ENCODE assay signal across 33 mouse cellular contexts in genomic region chr1:60908751-60909161, GRCm38 (mm10). TPM values are rescaled to one million over a fixed set of nuclear protein-coding genes. Genes with fewer than 3 reads are reported as not detected.
DNase-seq lines count a peak whose midpoint lies in the region; ATAC-seq and TF ChIP-seq lines count a peak whose summit lies in the region.
"Had no signal": no experiment of that assay in that cellular context is flagged by ENCODE, and none has a peak within 500 bp of the region (broad histone marks: within the 10 kb centered on the region; RNA-seq: fewer than 3 reads in every experiment).

No protein-coding gene starts in this region.

- H3K9me3 ChIP-seq in limb, embryonic 14.5 days (ENCODE audit: control insufficient read depth, low read length), result no peaks in the 10 kb centered on the region
- no peaks in the 10 kb centered on the region for H3K9me3 ChIP-seq in limb, embryonic 10.5 days (replicated peaks)
- no peaks in the 10 kb centered on the region for H3K9me3 ChIP-seq in intestine, postnatal 0 days (ENCODE audit: control insufficient read depth)
- H3K9me3 ChIP-seq: embryonic facial prominence, embryonic 15.5 days; forebrain, embryonic 15.5 days; kidney, embryonic 15.5 days; megakaryocyte, embryonic 14.5 days; midbrain, embryonic 13.5 days; neural tube, embryonic 13.5 days; stomach, embryonic 15.5 days had no signal

- no peak for TF ChIP-seq CTCF in intestine, postnatal 0 days (IDR thresholded peaks at IDR 0.05; ENCODE audit: low read depth)

- 49% methylated on average over 9 of the region's 9 CpGs for WGBS in limb, embryonic 14.5 days
- 90% methylated on average over 9 of the region's 9 CpGs for WGBS in limb, embryonic 10.5 days
- WGBS in intestine, postnatal 0 days, result 83% methylated on average over 9 of the region's 9 CpGs

- no peaks in the 10 kb centered on the region for H3K36me3 ChIP-seq in limb, embryonic 14.5 days (ENCODE audit: control insufficient read depth, insufficient read depth, low read length)
- H3K36me3 ChIP-seq in limb, embryonic 10.5 days, result no peaks in the 10 kb centered on the region
- H3K36me3 ChIP-seq in intestine, postnatal 0 days (ENCODE audit: control insufficient read depth, insufficient read depth), result no peaks in the 10 kb centered on the region
- H3K36me3 ChIP-seq: embryonic facial prominence, embryonic 15.5 days; forebrain, embryonic 15.5 days; kidney, embryonic 15.5 days; midbrain, embryonic 13.5 days; neural tube, embryonic 13.5 days; stomach, embryonic 15.5 days had no signal

- peak overlapping the region; percentile 44 for H3K27ac ChIP-seq in limb, embryonic 14.5 days (replicated peaks; ENCODE audit: low read depth, low read length)
- no peak overlapping the region for H3K27ac ChIP-seq in limb, embryonic 10.5 days
- H3K27ac ChIP-seq in intestine, postnatal 0 days (ENCODE audit: low read depth, low read length), result no peak overlapping the region
- H3K27ac ChIP-seq: embryonic facial prominence, embryonic 15.5 days; forebrain, embryonic 15.5 days; kidney, embryonic 15.5 days; left cerebral cortex, adult 2 months; midbrain, embryonic 13.5 days; neural tube, embryonic 13.5 days; stomach, embryonic 15.5 days had no signal

- H3K4me2 ChIP-seq in limb, embryonic 14.5 days (replicated peaks; ENCODE audit: low read depth, low read length, severe bottlenecking), result no peak overlapping the region
- no peak overlapping the region for H3K4me2 ChIP-seq in intestine, postnatal 0 days (replicated peaks; ENCODE audit: low read depth)
- H3K4me2 ChIP-seq: embryonic facial prominence, embryonic 15.5 days; forebrain, embryonic 15.5 days; heart, embryonic 11.5 days; kidney, embryonic 15.5 days; liver, embryonic 11.5 days; midbrain, embryonic 13.5 days; neural tube, embryonic 13.5 days; stomach, embryonic 15.5 days had no signal

- no peak for DNase-seq in limb, embryonic 14.5 days (ENCODE audit: low spot score)
- DNase-seq in limb, embryonic 10.5 days (ENCODE audit: low spot score), result no peak
- DNase-seq in thymus, postnatal 0 days (ENCODE audit: low spot score), result peak; percentile 69
- no peak for DNase-seq in spleen, adult 18-20 months
- no peak for DNase-seq in lung, postnatal 14 days
- DNase-seq: adrenal gland, postnatal 10 days; cerebellum, adult 9-10 months; gastrocnemius, postnatal 14 days; heart, adult 11 months; kidney, adult 11 months; left cerebral cortex, postnatal 4 days; liver, postnatal 0 days; retina, postnatal 1 day; right cerebral cortex, postnatal 25 days had no signal

- no peak for ATAC-seq in limb, embryonic 14.5 days (ENCODE audit: low FRiP score, low read depth)
- ATAC-seq in inflammation-experienced regulatory T-cells, adult 6 months, result peak; percentile 51
- no peak for ATAC-seq in megakaryocyte progenitor cell, adult 5-6 weeks (replicated peaks; ENCODE audit: poor library complexity)
- no peak for ATAC-seq in intestine, postnatal 0 days
- ATAC-seq: forebrain, embryonic 15.5 days; hindbrain, embryonic 16.5 days; liver, postnatal 0 days; lung, postnatal 0 days; midbrain, embryonic 13.5 days had no signal

- 0 out of 2 replicates have a peak, but pooled peaks cover 3% of the 10 kb centered on the region for H3K4me1 ChIP-seq in limb, embryonic 14.5 days (ENCODE audit: control insufficient read depth, insufficient read depth, low read length)
- H3K4me1 ChIP-seq in limb, embryonic 10.5 days, result no peaks in the 10 kb centered on the region
- H3K4me1 ChIP-seq in intestine, postnatal 0 days (replicated peaks; ENCODE audit: control insufficient read depth, insufficient read depth, low read length), result no peaks in the 10 kb centered on the region
- H3K4me1 ChIP-seq: embryonic facial prominence, embryonic 15.5 days; forebrain, embryonic 15.5 days; kidney, embryonic 15.5 days; neural tube, embryonic 13.5 days; stomach, embryonic 15.5 days had no signal

- no peak overlapping the region for H3K9ac ChIP-seq in limb, embryonic 14.5 days (ENCODE audit: low read depth, low read length, severe bottlenecking)
- H3K9ac ChIP-seq in intestine, postnatal 0 days (ENCODE audit: low read depth, low read length), result no peak overlapping the region
- H3K9ac ChIP-seq: embryonic facial prominence, embryonic 15.5 days; forebrain, embryonic 15.5 days; kidney, embryonic 15.5 days; liver, postnatal 0 days; midbrain, embryonic 13.5 days; neural tube, embryonic 13.5 days; stomach, embryonic 15.5 days had no signal

- no peak for TF ChIP-seq POLR2A in limb, embryonic 14.5 days (IDR thresholded peaks at IDR 0.05; ENCODE audit: borderline replicate concordance, extremely low read depth, insufficient read depth, insufficient read length)

- no peak overlapping the region for H3K4me3 ChIP-seq in limb, embryonic 14.5 days (replicated peaks; ENCODE audit: low read length)
- no peak overlapping the region for H3K4me3 ChIP-seq in limb, embryonic 10.5 days
- no peak overlapping the region for H3K4me3 ChIP-seq in intestine, postnatal 0 days (ENCODE audit: low read depth, low read length)
- H3K4me3 ChIP-seq: embryonic facial prominence, embryonic 15.5 days; forebrain, embryonic 15.5 days; kidney, embryonic 15.5 days; left cerebral cortex, adult 2 months; megakaryocyte, embryonic 14.5 days; midbrain, embryonic 13.5 days; neural tube, embryonic 13.5 days; stomach, embryonic 15.5 days had no signal

- H3K27me3 ChIP-seq in limb, embryonic 14.5 days (ENCODE audit: control insufficient read depth, insufficient read depth, low read length), result no peaks in the 10 kb centered on the region
- no peaks in the 10 kb centered on the region for H3K27me3 ChIP-seq in limb, embryonic 10.5 days (ENCODE audit: low read depth, poor library complexity, severe bottlenecking)
- no peaks in the 10 kb centered on the region for H3K27me3 ChIP-seq in intestine, postnatal 0 days (replicated peaks; ENCODE audit: control insufficient read depth, insufficient read depth, low read length)
- H3K27me3 ChIP-seq: embryonic facial prominence, embryonic 15.5 days; forebrain, embryonic 15.5 days; kidney, embryonic 15.5 days; megakaryocyte, embryonic 14.5 days; midbrain, embryonic 13.5 days; neural tube, embryonic 13.5 days; stomach, embryonic 15.5 days had no signal

RNA-seq across cellular contexts. Expression of gene Ctla4, which starts 22.0 kb away (rescaled TPM):
- polyA plus RNA-seq in limb, embryonic 14.5 days (2012; rRNA removed), result 0.26 and 0.33 TPM in 2 replicates
- polyA plus RNA-seq in limb, embryonic 14.5 days (2014; fragmentation: Nextera tagmentation; extraction: Ambion mirVana), result 0.34 and 0.40 TPM in 2 replicates
- not detected in 2 replicates for polyA plus RNA-seq in limb, embryonic 10.5 days (2016; fragmentation: Nextera tagmentation; extraction: Ambion mirVana)
- polyA plus RNA-seq in inflammation-experienced regulatory T-cells, adult 6 months (2017; shearing (Covaris generic)), result 100 to 1,000 TPM; 121 to 243 (median 214) TPM
- polyA plus RNA-seq in thymus, postnatal 0 days (2015; fragmentation: Nextera tagmentation; extraction: Ambion mirVana), result 11.3 and 12.9 TPM in 2 replicates
- 0.07 TPM in 1 of 2 replicates, not detected in the other for total RNA-seq in megakaryocyte progenitor cell, adult 5-6 weeks (2015)
- total RNA-seq in megakaryocyte progenitor cell, adult 5-6 weeks (2017), result not detected in 2 replicates
- not detected in 2 replicates for polyA plus RNA-seq in intestine, postnatal 0 days (2015; fragmentation: Nextera tagmentation; extraction: Ambion mirVana)
- total RNA-seq: common myeloid progenitor, adult 5-6 weeks; gastrocnemius, postnatal 14 days; layer of hippocampus, postnatal 10 days; left cerebral cortex, adult 2 months; left cerebral cortex, postnatal 4 days; MEL had no signal
- polyA plus RNA-seq: embryonic facial prominence, embryonic 15.5 days; forebrain, embryonic 15.5 days; heart, postnatal 0 days; hindbrain, embryonic 16.5 days; kidney, embryonic 15.5 days; liver, embryonic 11.5 days; liver, postnatal 0 days; lung, postnatal 0 days; midbrain, embryonic 13.5 days; neural tube, embryonic 13.5 days; stomach, embryonic 15.5 days had no signal
